Mouse (Mus musculus) embryonic facial prominence, embryonic 14.5 days (tissue): ENCODE results near the gene Gm10135. TPM values are rescaled to one million over a fixed set of nuclear protein-coding genes. Genes with fewer than 3 reads are reported as not detected.

ENCODE experiments used
- ATAC-seq: fragments of 200-750 bp; cut with Nextera tagmentation; 2 replicates; pipeline ENCODE4 v1.8.0; 2017; ENCODE audit warnings: low read depth, moderate number of reproducible peaks, moderate TSS enrichment
- DNase-seq: peaks from one replicate; pipeline ENCODE4 v3.0.0-alpha.2; 2015; ENCODE audit warnings: low spot score
- H3K27ac ChIP-seq: fragments of 300-500 bp; sonication (generic); replicated peaks from 2 replicates; pipeline ENCODE4 v1.5.1; 2014; ENCODE audit warnings: low read depth, mild to moderate bottlenecking, low read length, moderate library complexity
- H3K27me3 ChIP-seq: fragments of 300-500 bp; sonication (generic); replicated peaks from 2 replicates; pipeline ENCODE4 v1.6.1; 2014; ENCODE audit warnings: low read length; ENCODE audit not compliant: control insufficient read depth, insufficient read depth
- H3K36me3 ChIP-seq: fragments of 300-500 bp; sonication (generic); 2 replicates; pipeline ENCODE4 v1.6.1; 2014; ENCODE audit warnings: low read length, mixed read lengths; ENCODE audit not compliant: control insufficient read depth, insufficient read depth
- H3K4me1 ChIP-seq: fragments of 300-500 bp; sonication (generic); 2 replicates; pipeline ENCODE4 v1.6.1; 2014; ENCODE audit warnings: antibody characterized with exemption, low read length; ENCODE audit not compliant: control insufficient read depth, insufficient read depth
- H3K4me2 ChIP-seq: fragments of 300-500 bp; sonication (generic); 2 replicates; pipeline ENCODE4 v1.6.1; 2014; ENCODE audit warnings: low read depth, mild to moderate bottlenecking, low read length, moderate library complexity, mixed read lengths
- H3K4me3 ChIP-seq: fragments of 300-500 bp; sonication (generic); 2 replicates; pipeline ENCODE4 v1.5.1; 2014; ENCODE audit warnings: low read depth, mild to moderate bottlenecking, low read length
- H3K9ac ChIP-seq: fragments of 300-500 bp; sonication (generic); 2 replicates; pipeline ENCODE4 v1.6.1; 2014; ENCODE audit warnings: low read depth, mild to moderate bottlenecking, low read length, moderate library complexity, mixed read lengths
- H3K9me3 ChIP-seq: fragments of 300-500 bp; sonication (generic); 2 replicates; pipeline ENCODE4 v1.6.1; 2016; ENCODE audit warnings: low read length; ENCODE audit not compliant: control insufficient read depth
- WGBS: fragments of 180-500 bp; shearing (Covaris S2); extraction: QIAGEN DNeasy Blood & Tissue Kit; methylation state at CpG from one replicate; pipeline ENCODE4 v1.1.7; 2014; 5-methylcytosine and 5-hydroxymethylcytosine counted together
- polyA plus RNA-seq: library from polyadenylated mRNA; unstranded; fragments of >200 nt; fragmentation: Nextera tagmentation; extraction: Ambion mirVana; gene quantifications from 2 replicates; pipeline ENCODE4 v1.2.1, GENCODE M21; 2014

Gm10135 gene
- polyA plus RNA-seq, 1 experiment from 2014 or later = not detected

DNA sequence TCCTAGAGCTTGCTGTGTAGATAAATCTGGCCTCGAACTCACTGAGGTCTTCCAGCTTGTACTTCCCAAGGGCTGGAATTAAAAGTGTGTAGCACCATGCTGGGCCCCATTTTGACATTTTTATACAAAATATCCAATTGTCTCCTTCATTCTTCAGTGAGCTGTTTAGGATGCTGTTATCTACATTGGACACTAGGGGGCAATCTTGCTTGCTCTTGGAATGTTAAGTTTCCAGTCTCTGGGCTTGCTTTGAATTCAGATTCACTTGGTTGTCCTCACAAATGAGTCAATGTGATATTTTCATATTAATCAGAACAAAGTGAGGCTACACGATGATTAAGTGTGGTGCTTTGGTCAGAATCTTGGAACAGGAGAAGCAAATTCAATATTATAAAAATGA, 9.6 kb upstream of the Gm10135 start:
- Histone ChIP-seq H3K4me1 (no peaks in the 10 kb centered on the region), H3K9ac (no peak overlapping the region), H3K4me2 (no peak overlapping the region), H3K27me3 (no peaks in the 10 kb centered on the region), H3K4me3 (no peak overlapping the region), H3K27ac (no peak overlapping the region), H3K9me3 (no peaks in the 10 kb centered on the region), H3K36me3 (peaks cover 13% of the 10 kb centered on the region)
- ATAC-seq (no peak), DNase-seq (peak; percentile 83)
- 3% methylated on average over 2 of the region's 2 CpGs for WGBS

GRCm38 (mm10) chr5:72976539-72976938, 2.0 kb upstream of the Gm10135 start:
- no peak overlapping the region for H3K27ac ChIP-seq
- H3K9me3 ChIP-seq = no peaks in the 10 kb centered on the region
- DNase-seq (no peak), ATAC-seq (no peak)
- WGBS = 74% methylated on average over 4 of the region's 4 CpGs
- peaks cover 62% of the 10 kb centered on the region for H3K36me3 ChIP-seq
- H3K27me3 ChIP-seq = no peaks in the 10 kb centered on the region
- H3K4me1 ChIP-seq = no peaks in the 10 kb centered on the region
- H3K4me3 ChIP-seq = no peak overlapping the region
- H3K9ac ChIP-seq = no peak overlapping the region
- H3K4me2 ChIP-seq = no peak overlapping the region

- ATAC-seq (no peak), DNase-seq (no peak)
- no peak overlapping the region for H3K9ac ChIP-seq
- no peak overlapping the region for H3K4me3 ChIP-seq
- no peaks in the 10 kb centered on the region for H3K27me3 ChIP-seq
- H3K4me2 ChIP-seq = no peak overlapping the region
- peaks cover 67% of the 10 kb centered on the region for H3K36me3 ChIP-seq
- H3K4me1 ChIP-seq = no peaks in the 10 kb centered on the region
- no peak overlapping the region for H3K27ac ChIP-seq
- WGBS = 87% methylated on average over 6 of the region's 6 CpGs
- H3K9me3 ChIP-seq = no peaks in the 10 kb centered on the region
Observed at GRCm38 (mm10) chr5:72975996-72976395, 1.5 kb upstream of the Gm10135 start.

- H3K27me3 ChIP-seq = no peaks in the 10 kb centered on the region
- DNase-seq = peak; percentile 44
- peaks cover 66% of the 10 kb centered on the region for H3K36me3 ChIP-seq
- H3K9me3 ChIP-seq = no peaks in the 10 kb centered on the region
- 67% methylated on average over 5 of the region's 5 CpGs for whole genome bisulfite sequencing
- no peak overlapping the region for H3K27ac ChIP-seq
- H3K4me2 ChIP-seq = no peak overlapping the region
- no peak overlapping the region for H3K4me3 ChIP-seq
- ATAC-seq = peak; percentile 33; the same call in 1 of the 2 replicates
- no peak overlapping the region for H3K9ac ChIP-seq
- no peaks in the 10 kb centered on the region for H3K4me1 ChIP-seq
Observed at GRCm38 (mm10) chr5:72972934-72973333, 1.6 kb downstream of the Gm10135 start.

DNA sequence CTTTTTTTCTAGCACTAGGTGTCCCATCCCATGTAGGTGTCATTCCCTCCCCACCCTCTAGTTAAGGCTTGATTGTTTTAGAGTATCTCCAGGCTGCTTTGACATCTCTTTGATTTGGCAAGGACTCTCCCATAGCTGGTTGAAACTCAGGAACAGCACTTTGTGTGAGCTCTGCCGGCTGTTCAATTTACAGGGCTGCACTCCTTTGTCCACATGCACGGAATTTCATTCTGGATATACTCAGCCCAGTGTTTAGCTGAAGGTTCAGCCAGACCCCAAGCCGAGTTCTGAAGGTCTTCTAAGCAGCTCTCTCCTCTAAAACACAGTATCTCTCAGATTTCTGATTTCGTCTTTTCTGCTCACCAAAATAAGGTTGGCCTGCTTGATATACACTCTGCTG, 2.1 kb downstream of the Gm10135 start:
- ATAC-seq (no peak), DNase-seq (no peak)
- H3K4me3 ChIP-seq = no peak overlapping the region
- no peaks in the 10 kb centered on the region for H3K4me1 ChIP-seq
- peaks cover 68% of the 10 kb centered on the region for H3K36me3 ChIP-seq
- H3K27me3 ChIP-seq = no peaks in the 10 kb centered on the region
- no peaks in the 10 kb centered on the region for H3K9me3 ChIP-seq
- H3K9ac ChIP-seq = no peak overlapping the region
- 74% methylated on average over 4 of the region's 4 CpGs for WGBS
- no peak overlapping the region for H3K27ac ChIP-seq
- no peak overlapping the region for H3K4me2 ChIP-seq

- DNase-seq (no peak), ATAC-seq (no peak)
- H3K9ac ChIP-seq = no peak overlapping the region
- H3K27me3 ChIP-seq = no peaks in the 10 kb centered on the region
- no peaks in the 10 kb centered on the region for H3K9me3 ChIP-seq
- WGBS = 80% methylated on average over 3 of the region's 3 CpGs
- no peak overlapping the region for H3K4me2 ChIP-seq
- H3K4me3 ChIP-seq = no peak overlapping the region
- peaks cover 41% of the 10 kb centered on the region for H3K36me3 ChIP-seq
- H3K4me1 ChIP-seq = no peaks in the 10 kb centered on the region
- no peak overlapping the region for H3K27ac ChIP-seq
Observed at GRCm38 (mm10) chr5:72965706-72966105, 8.8 kb downstream of the Gm10135 start.

- 85% methylated on average over 6 of the region's 6 CpGs for WGBS
- H3K4me3 ChIP-seq = no peak overlapping the region
- H3K9me3 ChIP-seq = no peaks in the 10 kb centered on the region
- H3K4me1 ChIP-seq = no peaks in the 10 kb centered on the region
- no peaks in the 10 kb centered on the region for H3K27me3 ChIP-seq
- no peak overlapping the region for H3K27ac ChIP-seq
- ATAC-seq = no peak
- no peak overlapping the region for H3K4me2 ChIP-seq
- peaks cover 26% of the 10 kb centered on the region for H3K36me3 ChIP-seq
- DNase-seq = no peak
- H3K9ac ChIP-seq = no peak overlapping the region
Observed at GRCm38 (mm10) chr5:72960096-72960495, 14.4 kb downstream of the Gm10135 start.

- Histone ChIP-seq H3K4me2 (no peak overlapping the region), H3K9ac (no peak overlapping the region), H3K9me3 (no peaks in the 10 kb centered on the region), H3K36me3 (peaks cover 26% of the 10 kb centered on the region), H3K27ac (no peak overlapping the region), H3K4me1 (no peaks in the 10 kb centered on the region), H3K4me3 (no peak overlapping the region), H3K27me3 (no peaks in the 10 kb centered on the region)
- 89% methylated on average over 17 of the region's 17 CpGs for WGBS
- no peak for ATAC-seq
- DNase-seq = no peak
Observed at GRCm38 (mm10) chr5:72957281-72957680, 17.2 kb downstream of the Gm10135 start.

GRCm38 (mm10) chr5:72953996-72954604, 20.4 kb downstream of the Gm10135 start:
- DNase-seq (no peak), ATAC-seq (no peak)
- Histone ChIP-seq H3K9ac (no peak overlapping the region), H3K27ac (no peak overlapping the region), H3K4me3 (no peak overlapping the region), H3K9me3 (no peaks in the 10 kb centered on the region), H3K36me3 (peaks cover 36% of the 10 kb centered on the region), H3K4me1 (no peaks in the 10 kb centered on the region), H3K4me2 (no peak overlapping the region), H3K27me3 (no peaks in the 10 kb centered on the region)
- WGBS = 65% methylated on average over 3 of the region's 3 CpGs
